Mouse (Mus musculus) limb, embryonic 12.5 days (tissue): ENCODE data around the gene Sh3rf3. TPM values are rescaled to one million over a fixed set of nuclear protein-coding genes. Genes with fewer than 3 reads are reported as not detected.

Experiments
- ATAC-seq: fragments of 200-750 bp; cut with Nextera tagmentation; 2 replicates; pipeline ENCODE4 v1.8.0; 2017; ENCODE audit warnings: low read depth, moderate TSS enrichment; ENCODE audit not compliant: insufficient number of reproducible peaks, insufficient read depth, low FRiP score, low TSS enrichment
- H3K27ac ChIP-seq: fragments of 300-500 bp; sonication (generic); 2 replicates; pipeline ENCODE4 v1.5.1; 2016; ENCODE audit warnings: mild to moderate bottlenecking, moderate library complexity
- H3K27me3 ChIP-seq: fragments of 300-500 bp; sonication (generic); 2 replicates; pipeline ENCODE4 v1.6.1; 2016; ENCODE audit warnings: mild to moderate bottlenecking, moderate library complexity
- H3K36me3 ChIP-seq: fragments of 300-500 bp; sonication (generic); 2 replicates; pipeline ENCODE4 v1.6.1; 2016; ENCODE audit warnings: mild to moderate bottlenecking, moderate library complexity
- H3K4me1 ChIP-seq: fragments of 300-500 bp; sonication (generic); replicated peaks from 2 replicates; pipeline ENCODE4 v1.6.1; 2016
- H3K4me2 ChIP-seq: fragments of 300-500 bp; sonication (generic); 2 replicates; pipeline ENCODE4 v1.6.1; 2016; ENCODE audit warnings: mild to moderate bottlenecking, moderate library complexity
- H3K4me3 ChIP-seq: fragments of 300-500 bp; sonication (generic); replicated peaks from 2 replicates; pipeline ENCODE4 v1.5.1; 2016; ENCODE audit warnings: mild to moderate bottlenecking
- H3K9ac ChIP-seq: fragments of 300-500 bp; sonication (generic); replicated peaks from 2 replicates; pipeline ENCODE4 v1.6.1; 2016; ENCODE audit warnings: mild to moderate bottlenecking, moderate library complexity
- H3K9me3 ChIP-seq: fragments of 300-500 bp; sonication (generic); 2 replicates; pipeline ENCODE4 v1.6.1; 2016; ENCODE audit warnings: mild to moderate bottlenecking, moderate library complexity
- WGBS: fragments of 180-500 bp; shearing (Covaris S2); methylation state at CpG from one replicate; pipeline ENCODE4 v1.1.7; 2016; 5-methylcytosine and 5-hydroxymethylcytosine counted together
- polyA plus RNA-seq: library from polyadenylated mRNA; unstranded; fragments of >200 nt; fragmentation: Nextera tagmentation; extraction: Ambion mirVana; gene quantifications from 2 replicates; pipeline ENCODE4 v1.2.1, GENCODE M21; 2016

The Sh3rf3 gene
- polyA plus RNA-seq, 1 experiment from 2014 or later = 0.92 TPM

- H3K27me3 ChIP-seq = no peaks in the 10 kb centered on the region
- H3K36me3 ChIP-seq = no peaks in the 10 kb centered on the region
- H3K4me1 ChIP-seq = peaks cover 14% of the 10 kb centered on the region
- H3K4me2 ChIP-seq = no peak overlapping the region
- no peak overlapping the region for H3K27ac ChIP-seq
- WGBS = 25% methylated on average over 11 of the region's 11 CpGs
- ATAC-seq = no peak
- no peak overlapping the region for H3K4me3 ChIP-seq
- H3K9me3 ChIP-seq = no peaks in the 10 kb centered on the region
- no peak overlapping the region for H3K9ac ChIP-seq
Measured at GRCm38 (mm10) chr10:58949770-58950638, 136.8 kb downstream of the Sh3rf3 start.

GRCm38 (mm10) chr10:58960193-58960592, 147.0 kb downstream of the Sh3rf3 start:
- Histone ChIP-seq H3K4me1 (no peaks in the 10 kb centered on the region), H3K27ac (no peak overlapping the region), H3K9me3 (no peaks in the 10 kb centered on the region), H3K4me3 (no peak overlapping the region), H3K9ac (no peak overlapping the region), H3K4me2 (no peak overlapping the region), H3K27me3 (no peaks in the 10 kb centered on the region), H3K36me3 (no peaks in the 10 kb centered on the region)
- ATAC-seq = no peak
- 63% methylated on average over 4 of the region's 4 CpGs for WGBS

- Histone ChIP-seq H3K9ac (no peak overlapping the region), H3K9me3 (no peaks in the 10 kb centered on the region), H3K4me1 (no peaks in the 10 kb centered on the region), H3K27ac (no peak overlapping the region), H3K4me3 (no peak overlapping the region), H3K27me3 (no peaks in the 10 kb centered on the region), H3K4me2 (no peak overlapping the region), H3K36me3 (no peaks in the 10 kb centered on the region)
- no peak for ATAC-seq
- 87% methylated on average over 4 of the region's 4 CpGs for WGBS
Measured at GRCm38 (mm10) chr10:58968236-58968635, 155.1 kb downstream of the Sh3rf3 start.

GRCm38 (mm10) chr10:58969351-58969750, 156.2 kb downstream of the Sh3rf3 start:
- no peak for ATAC-seq
- no peaks in the 10 kb centered on the region for H3K4me1 ChIP-seq
- H3K9me3 ChIP-seq = peaks cover 8% of the 10 kb centered on the region; the same call in 1 of the 2 replicates
- H3K4me3 ChIP-seq = no peak overlapping the region
- no peaks in the 10 kb centered on the region for H3K36me3 ChIP-seq
- no peak overlapping the region for H3K9ac ChIP-seq
- 85% methylated on average over 5 of the region's 5 CpGs for WGBS
- H3K4me2 ChIP-seq = no peak overlapping the region
- no peaks in the 10 kb centered on the region for H3K27me3 ChIP-seq
- H3K27ac ChIP-seq = no peak overlapping the region

GRCm38 (mm10) chr10:58972115-58972514, 159.0 kb downstream of the Sh3rf3 start:
- no peaks in the 10 kb centered on the region for H3K27me3 ChIP-seq
- no peaks in the 10 kb centered on the region for H3K4me1 ChIP-seq
- no peak overlapping the region for H3K4me2 ChIP-seq
- H3K4me3 ChIP-seq = no peak overlapping the region
- 95% methylated on average over 1 of the region's 1 CpGs for WGBS
- ATAC-seq = no peak
- no peak overlapping the region for H3K9ac ChIP-seq
- peaks cover 8% of the 10 kb centered on the region; the same call in 1 of the 2 replicates for H3K9me3 ChIP-seq
- H3K36me3 ChIP-seq = no peaks in the 10 kb centered on the region
- H3K27ac ChIP-seq = no peak overlapping the region

GRCm38 (mm10) chr10:58974138-58974537, 161.0 kb downstream of the Sh3rf3 start:
- H3K4me3 ChIP-seq = no peak overlapping the region
- H3K4me1 ChIP-seq = no peaks in the 10 kb centered on the region
- H3K4me2 ChIP-seq = no peak overlapping the region
- no peaks in the 10 kb centered on the region for H3K36me3 ChIP-seq
- 76% methylated on average over 5 of the region's 5 CpGs for WGBS
- H3K9me3 ChIP-seq = peaks cover 8% of the 10 kb centered on the region; the same call in 1 of the 2 replicates
- ATAC-seq = no peak
- no peaks in the 10 kb centered on the region for H3K27me3 ChIP-seq
- no peak overlapping the region for H3K27ac ChIP-seq
- H3K9ac ChIP-seq = no peak overlapping the region

GRCm38 (mm10) chr10:58979320-58979959, 166.3 kb downstream of the Sh3rf3 start:
- Histone ChIP-seq H3K36me3 (no peaks in the 10 kb centered on the region), H3K9ac (no peak overlapping the region), H3K4me1 (peaks cover 4% of the 10 kb centered on the region; the same call in 1 of the 2 replicates), H3K4me2 (no peak overlapping the region), H3K27me3 (no peaks in the 10 kb centered on the region), H3K27ac (no peak overlapping the region), H3K9me3 (no peaks in the 10 kb centered on the region), H3K4me3 (no peak overlapping the region)
- 54% methylated on average over 7 of the region's 7 CpGs for WGBS
- no peak for ATAC-seq

- no peak for ATAC-seq
- no peak overlapping the region for H3K4me3 ChIP-seq
- H3K9me3 ChIP-seq = no peaks in the 10 kb centered on the region
- H3K36me3 ChIP-seq = no peaks in the 10 kb centered on the region
- H3K9ac ChIP-seq = no peak overlapping the region
- H3K27ac ChIP-seq = no peak overlapping the region
- H3K27me3 ChIP-seq = no peaks in the 10 kb centered on the region
- H3K4me2 ChIP-seq = no peak overlapping the region
- H3K4me1 ChIP-seq = peaks cover 4% of the 10 kb centered on the region; the same call in 1 of the 2 replicates
- 87% methylated on average over 9 of the region's 9 CpGs for WGBS
Measured at GRCm38 (mm10) chr10:58981674-58982329, 168.6 kb downstream of the Sh3rf3 start.

GRCm38 (mm10) chr10:58982546-58983154, 169.5 kb downstream of the Sh3rf3 start:
- H3K9ac ChIP-seq = no peak overlapping the region
- H3K4me1 ChIP-seq = peaks cover 4% of the 10 kb centered on the region; the same call in 1 of the 2 replicates
- H3K9me3 ChIP-seq = no peaks in the 10 kb centered on the region
- H3K4me2 ChIP-seq = no peak overlapping the region
- H3K27ac ChIP-seq = no peak overlapping the region
- no peak overlapping the region for H3K4me3 ChIP-seq
- WGBS = 66% methylated on average over 5 of the region's 5 CpGs
- no peaks in the 10 kb centered on the region for H3K27me3 ChIP-seq
- no peaks in the 10 kb centered on the region for H3K36me3 ChIP-seq
- ATAC-seq = no peak

- H3K27ac ChIP-seq = no peak overlapping the region
- no peak overlapping the region for H3K9ac ChIP-seq
- no peaks in the 10 kb centered on the region for H3K27me3 ChIP-seq
- H3K4me1 ChIP-seq = no peaks in the 10 kb centered on the region
- H3K36me3 ChIP-seq = no peaks in the 10 kb centered on the region
- H3K4me2 ChIP-seq = no peak overlapping the region
- no peak overlapping the region for H3K4me3 ChIP-seq
- WGBS = 81% methylated on average over 3 of the region's 3 CpGs
- no peaks in the 10 kb centered on the region for H3K9me3 ChIP-seq
- no peak for ATAC-seq
Measured at GRCm38 (mm10) chr10:58991611-58992010, 178.5 kb downstream of the Sh3rf3 start.

- H3K36me3 ChIP-seq = no peaks in the 10 kb centered on the region
- no peaks in the 10 kb centered on the region for H3K9me3 ChIP-seq
- no peaks in the 10 kb centered on the region for H3K4me1 ChIP-seq
- WGBS = 86% methylated on average over 2 of the region's 2 CpGs
- no peaks in the 10 kb centered on the region for H3K27me3 ChIP-seq
- no peak for ATAC-seq
- no peak overlapping the region for H3K4me3 ChIP-seq
- H3K4me2 ChIP-seq = no peak overlapping the region
- H3K9ac ChIP-seq = no peak overlapping the region
- H3K27ac ChIP-seq = no peak overlapping the region
Measured at GRCm38 (mm10) chr10:58994726-58995125, 181.6 kb downstream of the Sh3rf3 start.
